Comparison of ENCODE assay signal across 9 mouse cellular contexts in the genomic region with DNA sequence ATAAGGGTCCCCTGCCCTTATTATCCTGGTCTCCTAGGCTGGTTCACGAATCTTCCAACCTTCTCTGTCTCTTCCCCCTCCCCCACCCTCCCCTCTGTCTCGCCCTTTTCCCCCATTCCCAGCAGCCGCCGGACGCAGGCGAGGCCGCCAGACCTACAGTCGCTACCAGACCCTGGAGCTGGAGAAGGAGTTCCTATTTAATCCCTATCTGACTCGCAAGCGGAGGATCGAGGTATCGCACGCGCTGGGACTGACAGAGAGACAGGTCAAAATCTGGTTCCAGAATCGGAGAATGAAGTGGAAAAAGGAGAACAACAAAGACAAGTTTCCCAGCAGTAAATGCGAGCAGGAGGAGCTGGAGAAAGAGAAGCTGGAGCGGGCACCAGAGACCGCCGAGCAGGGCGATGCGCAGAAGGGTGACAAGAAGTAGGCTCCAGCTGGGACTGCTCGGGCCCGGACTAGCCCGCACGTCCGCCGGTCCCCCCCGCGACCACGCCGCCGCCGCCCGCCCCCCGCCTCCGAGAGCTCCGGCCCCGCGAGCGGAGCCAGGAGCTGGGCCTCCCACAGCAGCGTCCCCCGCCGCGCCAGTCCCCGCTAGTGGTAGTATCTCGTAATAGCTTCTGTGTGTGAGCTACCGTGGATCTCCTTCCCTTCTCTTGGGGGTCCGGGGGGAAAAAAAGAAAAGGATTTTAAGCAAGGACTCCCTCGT. TPM values are rescaled to one million over a fixed set of nuclear protein-coding genes. Genes with fewer than 3 reads are reported as not detected.
DNase-seq lines count a peak whose midpoint lies in the region; ATAC-seq and TF ChIP-seq lines count a peak whose summit lies in the region.
"Had no signal": no experiment of that assay in that cellular context is flagged by ENCODE, and none has a peak within 500 bp of the region (broad histone marks: within the 10 kb centered on the region; RNA-seq: fewer than 3 reads in every experiment).

No protein-coding gene starts in this region.

- H3K9me3 ChIP-seq in ES-Bruce4 (replicated peaks; ENCODE audit: control insufficient read depth, insufficient read depth, low read length, poor library complexity, severe bottlenecking): no peaks in the 10 kb centered on the region
- H3K9me3 ChIP-seq in heart, embryonic 14.5 days (ENCODE audit: control insufficient read depth, low read length): no peaks in the 10 kb centered on the region
- no peaks in the 10 kb centered on the region for H3K9me3 ChIP-seq in limb, embryonic 11.5 days (ENCODE audit: control insufficient read depth, low read length)
- H3K9me3 ChIP-seq: G1E had no signal

- WGBS in heart, embryonic 14.5 days: under 1% methylated on average over 49 of the region's 49 CpGs
- under 1% methylated on average over 49 of the region's 49 CpGs for WGBS in limb, embryonic 11.5 days

- DNase-seq in heart, adult 11 months: peak; percentile 89
- DNase-seq in heart, postnatal 25 days (ENCODE audit: low spot score): no peak
- no peak for DNase-seq in limb, embryonic 11.5 days (ENCODE audit: low spot score)
- DNase-seq in naive thymus-derived CD4-positive, alpha-beta T cell, adult 2 months (ENCODE audit: low read depth): peak; percentile 57
- no peak for DNase-seq in cerebellum, adult 8-10 months
- no peak for DNase-seq in frontal cortex, adult 2 months (ENCODE audit: extremely low spot score in 1 of 2, low spot score in 1 of 2)

- no peaks in the 10 kb centered on the region for H3K4me1 ChIP-seq in ES-Bruce4 (ENCODE audit: control insufficient read depth, insufficient read depth, low read length)
- peaks cover 0 to 15% of the 10 kb centered on the region in 2 experiments; a peak in 3 of 4 replicates for H3K4me1 ChIP-seq in heart, embryonic 14.5 days (ENCODE audit: control insufficient read depth in 2 of 2, insufficient read depth in 2 of 2, low read length in 2 of 2)
- H3K4me1 ChIP-seq in limb, embryonic 11.5 days (ENCODE audit: control insufficient read depth, insufficient read depth, low read length): peaks cover 17% of the 10 kb centered on the region; the same call in 1 of the 2 replicates

- no peak for TF ChIP-seq POLR2A in ES-Bruce4 (IDR thresholded peaks at IDR 0.05; ENCODE audit: insufficient read depth, low read length)

- TF ChIP-seq EP300 in ES-Bruce4 (IDR thresholded peaks at IDR 0.05; ENCODE audit: insufficient read depth, low read depth, low read length): no peak

- no peaks in the 10 kb centered on the region for H3K36me3 ChIP-seq in ES-Bruce4 (ENCODE audit: control insufficient read depth, insufficient read depth, low read length, poor library complexity, severe bottlenecking)
- H3K36me3 ChIP-seq in heart, embryonic 14.5 days (ENCODE audit: control insufficient read depth, insufficient read depth, low read length): no peaks in the 10 kb centered on the region
- H3K36me3 ChIP-seq in limb, embryonic 11.5 days (ENCODE audit: control insufficient read depth, insufficient read depth, low read length): no peaks in the 10 kb centered on the region
- H3K36me3 ChIP-seq: G1E had no signal

- no peak overlapping the region for H3K9ac ChIP-seq in ES-Bruce4 (ENCODE audit: low read depth, poor library complexity, severe bottlenecking)
- 0 out of 2 replicates have a peak overlapping the region, but pooled peaks have one; percentile 40 for H3K9ac ChIP-seq in heart, embryonic 14.5 days (ENCODE audit: low read length)
- H3K9ac ChIP-seq in limb, embryonic 11.5 days (ENCODE audit: low read length): peak overlapping the region; percentile 56

- intact Hi-C loops in heart, postnatal 25 days (cut with DNase I): no loop called here

- H3K27me3 ChIP-seq in ES-Bruce4 (ENCODE audit: control insufficient read depth, insufficient read depth, low read length, poor library complexity, severe bottlenecking): peaks cover 73% of the 10 kb centered on the region
- peaks cover 99% of the 10 kb centered on the region for H3K27me3 ChIP-seq in heart, embryonic 14.5 days (ENCODE audit: control insufficient read depth, insufficient read depth, low read length)
- H3K27me3 ChIP-seq in limb, embryonic 11.5 days (ENCODE audit: control insufficient read depth, insufficient read depth, low read length): peaks cover 81% of the 10 kb centered on the region

- H3K4me3 ChIP-seq in ES-Bruce4 (ENCODE audit: low read depth, low read length): peak overlapping the region; percentile 44
- H3K4me3 ChIP-seq in heart, embryonic 14.5 days (ENCODE audit: control insufficient read depth in 1 of 2, insufficient read depth in 1 of 2, low read depth in 1 of 2, low read length in 2 of 2): peak overlapping the region; percentile 28 to 30
- peak overlapping the region; percentile 31 for H3K4me3 ChIP-seq in limb, embryonic 11.5 days (ENCODE audit: low read depth, low read length)

- TF ChIP-seq CTCF in ES-Bruce4 (IDR thresholded peaks at IDR 0.05; ENCODE audit: low read depth, low read length): no peak

- no peak overlapping the region for H3K27ac ChIP-seq in ES-Bruce4 (ENCODE audit: insufficient read depth, low read length)
- no peak overlapping the region for H3K27ac ChIP-seq in heart, embryonic 14.5 days (replicated peaks in 1 of 2; ENCODE audit: control insufficient read depth in 1 of 2, insufficient read depth in 1 of 2, low read depth in 2 of 2, low read length in 2 of 2)
- peak overlapping the region; percentile 22; the same call in 1 of the 2 replicates for H3K27ac ChIP-seq in limb, embryonic 11.5 days (replicated peaks; ENCODE audit: low read depth, low read length)

- H3K4me2 ChIP-seq in heart, embryonic 14.5 days (ENCODE audit: low read length): peak overlapping the region; percentile 60
- H3K4me2 ChIP-seq in limb, embryonic 11.5 days (ENCODE audit: low read depth, severe bottlenecking): peak overlapping the region; percentile 64

- no peak for ATAC-seq in heart, embryonic 14.5 days (ENCODE audit: insufficient number of reproducible peaks, insufficient read depth, low FRiP score, low read depth)
- ATAC-seq in limb, embryonic 11.5 days (ENCODE audit: insufficient number of reproducible peaks, low FRiP score, low TSS enrichment, low read depth): no peak

RNA-seq across cellular contexts. Expression of a gene that starts 2.2 kb away (rescaled TPM):
- not detected for total RNA-seq in heart, postnatal 25 days (2021)
- polyA plus RNA-seq in ES-Bruce4 (2011; ENCODE audit: insufficient read depth, insufficient read length, low read depth, missing spikeins): not detected in 2 replicates
- 0.36 TPM in 1 of 2 replicates, not detected in the other for polyA plus RNA-seq in heart, embryonic 14.5 days (2014; fragmentation: Nextera tagmentation; extraction: Ambion mirVana)
- polyA plus RNA-seq in limb, embryonic 11.5 days (2014; fragmentation: Nextera tagmentation; extraction: Ambion mirVana): 3.7 and 4.3 TPM in 2 replicates
- not detected in 2 replicates for polyA plus RNA-seq in frontal cortex, adult 2 months (2012; rRNA removed)
- total RNA-seq: G1E had no signal
- polyA plus RNA-seq: G1E had no signal

RNA-seq across cellular contexts. Expression of a gene that starts 2.5 kb away (rescaled TPM):
- total RNA-seq in heart, postnatal 25 days (2021): not detected
- 0.48 TPM in 1 of 2 replicates, not detected in the other for polyA plus RNA-seq in ES-Bruce4 (2011; ENCODE audit: insufficient read depth, insufficient read length, low read depth, missing spikeins)
- not detected in 2 replicates for polyA plus RNA-seq in heart, embryonic 14.5 days (2014; fragmentation: Nextera tagmentation; extraction: Ambion mirVana)
- 0.38 and 0.89 TPM in 2 replicates for polyA plus RNA-seq in limb, embryonic 11.5 days (2014; fragmentation: Nextera tagmentation; extraction: Ambion mirVana)
- polyA plus RNA-seq in frontal cortex, adult 2 months (2012; rRNA removed): 0.06 TPM in 1 of 2 replicates, not detected in the other

RNA-seq across cellular contexts. Expression of a gene that starts 8.1 kb away (rescaled TPM):
- not detected for total RNA-seq in heart, postnatal 25 days (2021)
- polyA plus RNA-seq in ES-Bruce4 (2011; ENCODE audit: insufficient read depth, insufficient read length, low read depth, missing spikeins): not detected in 2 replicates
- not detected in 2 replicates for polyA plus RNA-seq in heart, embryonic 14.5 days (2014; fragmentation: Nextera tagmentation; extraction: Ambion mirVana)
- 1.9 and 2.8 TPM in 2 replicates for polyA plus RNA-seq in limb, embryonic 11.5 days (2014; fragmentation: Nextera tagmentation; extraction: Ambion mirVana)
- polyA plus RNA-seq in frontal cortex, adult 2 months (2012; rRNA removed): not detected in 2 replicates
- total RNA-seq: G1E had no signal

RNA-seq across cellular contexts. Expression of a gene that starts 12.9 kb away (rescaled TPM):
- not detected for total RNA-seq in heart, postnatal 25 days (2021)
- polyA plus RNA-seq in ES-Bruce4 (2011; ENCODE audit: insufficient read depth, insufficient read length, low read depth, missing spikeins): 1.5 and 1.6 TPM in 2 replicates
- polyA plus RNA-seq in heart, embryonic 14.5 days (2014; fragmentation: Nextera tagmentation; extraction: Ambion mirVana): not detected in 2 replicates
- polyA plus RNA-seq in limb, embryonic 11.5 days (2014; fragmentation: Nextera tagmentation; extraction: Ambion mirVana): 1.7 and 1.8 TPM in 2 replicates
- polyA plus RNA-seq in frontal cortex, adult 2 months (2012; rRNA removed): not detected in 2 replicates
- total RNA-seq: G1E had no signal
- polyA plus RNA-seq: G1E had no signal

RNA-seq across cellular contexts. Expression of a gene that starts 18.9 kb away (rescaled TPM):
- under 1 TPM; 0.10 to 0.14 TPM for total RNA-seq in heart, postnatal 25 days (2021)
- polyA plus RNA-seq in ES-Bruce4 (2011; ENCODE audit: insufficient read depth, insufficient read length, low read depth, missing spikeins): not detected in 2 replicates
- 0.27 TPM in 1 of 2 replicates, not detected in the other for polyA plus RNA-seq in heart, embryonic 14.5 days (2014; fragmentation: Nextera tagmentation; extraction: Ambion mirVana)
- 2.1 and 2.6 TPM in 2 replicates for polyA plus RNA-seq in limb, embryonic 11.5 days (2014; fragmentation: Nextera tagmentation; extraction: Ambion mirVana)
- polyA plus RNA-seq in frontal cortex, adult 2 months (2012; rRNA removed): 0.11 TPM in 1 of 2 replicates, not detected in the other

Comparison
In these comparisons a context has a peak if more than half of its experiments do, and no peak if none do; other contexts are left out.
1. DNase-seq: peak in heart, adult 11 months (single experiment) and naive thymus-derived CD4-positive, alpha-beta T cell, adult 2 months (single experiment); none in heart, postnatal 25 days (single experiment), limb, embryonic 11.5 days (single experiment), cerebellum, adult 8-10 months (single experiment) and frontal cortex, adult 2 months (0 of 2).
2. Peak in every context shown above with its lines, with median percentiles within 50 percentile points of each other: H3K4me3 ChIP-seq.